Mouse (Mus musculus) hindbrain, postnatal 0 days (tissue): ENCODE measurements around the gene Kat8. TPM values are rescaled to one million over a fixed set of nuclear protein-coding genes. Genes with fewer than 3 reads are reported as not detected.

ENCODE experiments used
- ATAC-seq: fragments of 200-750 bp; cut with Nextera tagmentation; 2 replicates; pipeline ENCODE4 v1.8.0; 2017; ENCODE audit warnings: mild to moderate bottlenecking, moderate TSS enrichment, moderate library complexity
- DNase-seq: peaks from one replicate; pipeline ENCODE4 v3.0.0-alpha.2; 2015; ENCODE audit warnings: low spot score
- H3K27ac ChIP-seq: fragments of 300-500 bp; sonication (generic); 2 replicates; pipeline ENCODE4 v1.5.1; 2014; ENCODE audit warnings: mild to moderate bottlenecking
- H3K27me3 ChIP-seq: fragments of 300-500 bp; sonication (generic); 2 replicates; pipeline ENCODE4 v1.6.1; 2014; ENCODE audit warnings: low read length, mixed read lengths; ENCODE audit not compliant: insufficient read depth
- H3K36me3 ChIP-seq: fragments of 300-500 bp; sonication (generic); 2 replicates; pipeline ENCODE4 v1.6.1; 2014; ENCODE audit warnings: low read length, mixed read lengths; ENCODE audit not compliant: insufficient read depth
- H3K4me1 ChIP-seq: fragments of 300-500 bp; sonication (generic); 2 replicates; pipeline ENCODE4 v1.6.1; 2014; ENCODE audit warnings: antibody characterized with exemption, low read length, mixed read lengths; ENCODE audit not compliant: insufficient read depth
- H3K4me2 ChIP-seq: fragments of 300-500 bp; sonication (generic); 2 replicates; pipeline ENCODE4 v1.6.1; 2014; ENCODE audit warnings: low read depth, mild to moderate bottlenecking, low read length, moderate library complexity, mixed read lengths
- H3K4me3 ChIP-seq: fragments of 300-500 bp; sonication (generic); 2 replicates; pipeline ENCODE4 v1.5.1; 2014; ENCODE audit warnings: low read length
- H3K9ac ChIP-seq: fragments of 300-500 bp; sonication (generic); replicated peaks from 2 replicates; pipeline ENCODE4 v1.6.1; 2014; ENCODE audit warnings: mild to moderate bottlenecking, low read length, moderate library complexity, mixed read lengths
- H3K9me3 ChIP-seq: fragments of 300-500 bp; sonication (generic); 2 replicates; pipeline ENCODE4 v1.6.1; 2016; ENCODE audit warnings: low read length, mixed read lengths
- CTCF ChIP-seq: IDR thresholded peaks from 2 replicates; pipeline ENCODE4 v1.5.1; 2016; ENCODE audit warnings: antibody characterized with exemption, control low read depth, low read depth
- WGBS: fragments of 180-500 bp; shearing (Covaris S2); extraction: QIAGEN DNeasy Blood & Tissue Kit; methylation state at CpG from one replicate; pipeline ENCODE4 v1.1.7; 2014; 5-methylcytosine and 5-hydroxymethylcytosine counted together
- polyA plus RNA-seq: library from polyadenylated mRNA; unstranded; fragments of >200 nt; fragmentation: Nextera tagmentation; extraction: Ambion mirVana; gene quantifications from 2 replicates; pipeline ENCODE4 v1.2.1, GENCODE M21; 2015
- total RNA-seq: library from RNA; depleted of rRNA; stranded (reverse); fragments of >200 nt; gene quantifications from 2 replicates; pipeline ENCODE4 v1.2.3, GENCODE M21; 2014

The Kat8 gene
- total and polyA plus RNA-seq, 2 experiments from 2014 or later: 30.1 to 33.5 TPM

DNA sequence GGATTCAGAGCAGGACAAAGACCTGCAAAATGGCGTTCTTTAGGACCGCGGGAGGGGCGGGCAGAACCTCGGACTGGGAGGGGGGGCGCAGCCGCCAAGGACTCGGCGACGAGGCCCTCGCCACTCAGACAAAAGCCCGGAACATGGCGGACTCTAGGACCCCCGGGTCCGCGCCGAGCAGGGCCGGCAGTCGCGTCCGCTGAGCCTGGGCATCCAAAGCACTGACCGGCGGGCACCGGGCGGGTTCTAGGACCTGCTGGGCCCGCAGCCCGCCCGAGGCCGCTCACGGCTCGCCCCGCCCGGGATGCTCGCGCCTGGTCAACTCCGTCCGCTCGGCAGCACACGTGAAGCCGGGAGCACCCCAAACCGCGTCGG, 36.7 kb upstream of the Kat8 start:
- Histone ChIP-seq H3K4me1 (peaks cover 15% of the 10 kb centered on the region), H3K36me3 (peaks cover 22% of the 10 kb centered on the region), H3K4me2 (peak overlapping the region; percentile 75), H3K27me3 (no peaks in the 10 kb centered on the region), H3K4me3 (peak overlapping the region; percentile 92), H3K9ac (peak overlapping the region; percentile 92), H3K27ac (peak overlapping the region; percentile 99), H3K9me3 (no peaks in the 10 kb centered on the region)
- no peak for TF ChIP-seq CTCF
- under 1% methylated on average over 38 of the region's 43 CpGs for WGBS
- DNase-seq: peak; percentile 99
- ATAC-seq: peak; percentile 97

DNA sequence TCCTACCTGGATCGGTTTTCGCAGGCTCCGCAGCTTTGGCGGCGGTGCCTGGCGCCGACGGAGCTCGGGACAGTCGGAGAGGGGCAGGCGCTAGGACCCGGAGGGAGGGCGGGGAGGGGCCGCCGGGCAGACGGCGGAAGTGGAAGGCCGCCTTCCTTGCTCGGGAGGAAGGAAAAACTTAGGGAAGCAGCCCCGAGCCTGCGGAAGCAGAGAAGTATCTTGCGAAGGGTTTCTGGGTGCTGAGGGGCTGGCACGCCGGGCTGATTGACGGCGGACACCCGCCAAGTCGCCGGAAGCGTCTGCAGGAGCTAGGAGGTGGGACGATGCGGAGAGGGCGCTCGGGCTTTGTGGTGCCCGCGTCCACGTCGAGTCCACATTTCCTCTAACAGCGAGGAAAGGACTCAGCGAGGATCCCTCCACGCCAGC, 36.3 kb upstream of the Kat8 start, which contains the start of gene Zfp646:
Gene Zfp646, plus strand, starts transcription at position 181 of the 426 bp plus-strand sequence.
- under 1% methylated on average over 41 of the region's 41 CpGs for WGBS
- H3K4me2 ChIP-seq: peak within 1 kb of the TSS; percentile 75
- TF ChIP-seq CTCF: no peak
- ATAC-seq (peak; percentile 90), DNase-seq (peak; percentile 92)
- H3K9me3 ChIP-seq: no peaks in the 10 kb centered on the region
- H3K9ac ChIP-seq: peak within 1 kb of the TSS; percentile 92
- H3K4me1 ChIP-seq: peaks cover 15% of the 10 kb centered on the region
- peak within 1 kb of the TSS; percentile 92 for H3K4me3 ChIP-seq
- peaks cover 27% of the 10 kb centered on the region for H3K36me3 ChIP-seq
- H3K27me3 ChIP-seq: no peaks in the 10 kb centered on the region
- peak within 1 kb of the TSS; percentile 99 for H3K27ac ChIP-seq

DNA sequence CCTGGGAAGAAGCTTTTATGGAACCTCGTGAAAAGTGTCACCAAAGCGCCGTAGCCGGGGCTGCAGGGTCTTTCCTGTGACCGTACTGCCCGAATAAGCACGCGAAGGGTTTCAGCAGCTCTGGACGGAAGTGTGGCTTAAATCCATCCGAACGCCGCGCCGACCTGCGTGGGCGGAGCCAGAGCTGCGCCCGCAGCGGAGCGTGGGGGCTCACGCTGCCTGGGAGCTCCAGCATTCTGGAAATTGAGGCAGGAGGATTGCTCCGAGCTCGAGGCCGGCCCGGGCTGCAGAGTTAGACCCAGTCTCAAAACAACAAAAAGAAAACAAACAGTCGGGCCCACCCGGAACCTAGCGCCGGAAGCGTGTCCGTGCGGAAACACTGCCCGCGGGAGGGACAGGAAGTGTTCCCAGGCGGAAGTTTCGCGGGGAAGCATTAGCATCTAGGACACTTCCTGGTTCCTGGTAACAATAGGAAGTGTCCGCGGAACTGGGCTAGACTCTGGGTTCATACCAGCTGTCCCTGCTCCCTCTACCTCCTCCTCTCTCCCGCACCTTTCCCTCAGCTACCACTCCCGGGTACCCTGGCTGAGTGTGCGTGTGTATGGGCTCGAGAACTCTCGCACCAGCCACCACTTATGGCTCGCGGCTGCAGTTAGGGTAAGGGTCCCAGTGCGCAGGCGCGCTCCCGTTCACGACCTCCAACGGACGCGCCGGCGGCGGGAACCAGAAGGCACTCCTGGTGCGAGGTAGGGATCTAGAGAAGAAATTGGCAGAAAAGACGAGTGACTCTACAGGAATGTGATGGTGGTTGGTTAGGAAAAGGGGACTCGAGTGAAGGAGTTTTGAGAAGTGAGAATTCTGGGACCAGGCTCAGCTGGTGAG, 35.6 kb upstream of the Kat8 start, which contains the start of gene Zfp668:
Gene Zfp668, minus strand, starts transcription at position 362 of the 882 bp plus-strand sequence.
- Histone ChIP-seq H3K27me3 (no peaks in the 10 kb centered on the region), H3K9ac (peak within 1 kb of the TSS; percentile 92), H3K27ac (peak within 1 kb of the TSS; percentile 99), H3K36me3 (peaks cover 33% of the 10 kb centered on the region), H3K4me2 (peak within 1 kb of the TSS; percentile 75), H3K4me3 (peak within 1 kb of the TSS; percentile 92), H3K4me1 (peaks cover 15% of the 10 kb centered on the region), H3K9me3 (no peaks in the 10 kb centered on the region)
- DNase-seq (peak; percentile 97), ATAC-seq (peak; percentile 67)
- no peak for TF ChIP-seq CTCF
- WGBS: under 1% methylated on average over 60 of the region's 60 CpGs

DNA sequence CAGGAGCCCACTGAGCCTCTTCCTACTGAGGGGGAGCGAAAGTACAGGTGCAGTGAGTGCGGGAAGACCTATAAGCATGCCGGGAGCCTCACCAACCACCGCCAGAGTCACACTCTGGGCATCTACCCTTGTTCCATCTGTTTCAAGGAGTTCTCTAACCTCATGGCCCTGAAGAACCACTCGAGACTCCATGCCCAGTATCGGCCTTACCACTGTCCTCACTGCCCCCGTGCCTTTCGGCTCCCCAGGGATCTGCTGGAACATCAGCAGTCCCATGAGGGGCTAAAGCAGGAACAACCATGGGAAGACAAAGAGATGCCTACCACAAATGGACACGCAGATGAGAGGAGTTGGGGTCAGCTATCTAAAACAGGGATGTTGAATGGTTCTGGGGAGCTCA, 33.0 kb upstream of the Kat8 start:
- Histone ChIP-seq H3K4me1 (peaks cover 7% of the 10 kb centered on the region; the same call in 1 of the 2 replicates), H3K9ac (no peak overlapping the region), H3K9me3 (no peaks in the 10 kb centered on the region), H3K27me3 (no peaks in the 10 kb centered on the region), H3K4me3 (no peak overlapping the region), H3K27ac (no peak overlapping the region), H3K4me2 (no peak overlapping the region), H3K36me3 (peaks cover 53% of the 10 kb centered on the region)
- 98% methylated on average over 9 of the region's 9 CpGs for WGBS
- no peak for TF ChIP-seq CTCF
- ATAC-seq: no peak
- DNase-seq: no peak

DNA sequence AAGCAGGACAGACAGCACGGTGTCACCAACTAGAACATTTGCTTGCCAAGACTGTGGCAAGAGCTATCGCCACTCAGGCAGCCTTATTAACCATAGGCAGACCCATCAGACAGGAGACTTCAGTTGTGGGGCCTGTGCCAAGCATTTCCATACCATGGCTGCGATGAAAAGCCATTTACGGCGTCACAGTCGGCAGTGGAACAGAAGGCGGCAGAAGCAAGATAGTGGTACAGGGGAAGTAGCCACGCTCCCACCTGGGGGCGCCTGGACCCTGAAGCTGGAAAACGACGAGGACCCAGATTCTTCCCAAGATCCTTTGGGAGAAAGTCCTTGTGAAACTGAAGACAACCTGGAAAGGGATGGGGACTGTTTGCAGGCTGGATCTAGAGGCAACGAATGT, 31.9 kb upstream of the Kat8 start:
- 0 out of 2 replicates have a peak, but pooled peaks cover 3% of the 10 kb centered on the region for H3K4me1 ChIP-seq
- DNase-seq (no peak), ATAC-seq (no peak)
- no peaks in the 10 kb centered on the region for H3K27me3 ChIP-seq
- no peak overlapping the region for H3K4me2 ChIP-seq
- no peak overlapping the region for H3K9ac ChIP-seq
- H3K27ac ChIP-seq: no peak overlapping the region
- no peak overlapping the region for H3K4me3 ChIP-seq
- TF ChIP-seq CTCF: no peak
- 90% methylated on average over 12 of the region's 12 CpGs for WGBS
- H3K9me3 ChIP-seq: no peaks in the 10 kb centered on the region
- H3K36me3 ChIP-seq: peaks cover 60% of the 10 kb centered on the region

DNA sequence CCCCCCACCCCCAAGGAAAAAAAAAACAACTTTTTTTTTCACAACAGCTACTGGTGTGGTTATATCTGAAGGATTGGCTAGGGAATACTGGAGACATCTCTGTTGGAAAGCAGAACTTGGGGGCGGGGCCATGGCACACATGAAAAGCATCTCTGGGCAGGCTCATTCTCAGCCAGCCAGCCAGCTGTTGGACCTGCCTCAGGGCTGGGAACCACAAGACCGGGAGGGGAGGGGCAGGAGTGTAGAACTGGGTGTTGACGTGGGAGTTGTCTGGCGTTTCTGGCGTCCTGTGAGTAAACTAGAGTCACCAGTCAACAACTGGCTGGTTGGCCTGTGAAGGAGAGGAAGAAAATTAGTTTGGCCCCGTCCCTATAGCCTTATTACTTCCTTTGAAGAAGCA, 26.4 kb upstream of the Kat8 start:
- Histone ChIP-seq H3K27me3 (no peaks in the 10 kb centered on the region), H3K36me3 (peaks cover 53% of the 10 kb centered on the region), H3K9me3 (no peaks in the 10 kb centered on the region), H3K4me1 (no peaks in the 10 kb centered on the region), H3K4me2 (no peak overlapping the region), H3K9ac (no peak overlapping the region), H3K27ac (no peak overlapping the region), H3K4me3 (no peak overlapping the region)
- ATAC-seq (no peak), DNase-seq (no peak)
- TF ChIP-seq CTCF: no peak
- WGBS: 65% methylated on average over 6 of the region's 6 CpGs

DNA sequence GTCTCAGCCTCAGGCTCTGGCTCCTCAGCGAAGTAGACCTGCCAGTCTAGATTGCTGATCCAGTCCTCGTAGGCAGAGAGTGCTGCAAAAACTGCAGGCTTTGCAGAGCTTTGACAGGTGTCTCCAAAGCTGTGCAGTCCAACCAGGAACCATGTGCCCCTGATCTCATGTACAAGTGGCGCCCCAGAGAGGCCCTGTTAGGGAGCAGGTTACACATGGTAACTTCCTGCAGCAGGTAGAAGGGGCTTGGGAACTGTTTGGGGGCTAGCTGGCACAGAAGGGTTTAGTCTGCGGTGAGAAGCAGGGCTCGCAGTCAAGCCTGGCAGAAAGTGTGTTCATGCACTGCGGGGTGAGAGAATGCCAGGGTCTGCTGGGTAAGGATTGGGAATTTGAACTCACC, 25.8 kb upstream of the Kat8 start:
- no peak for TF ChIP-seq CTCF
- Histone ChIP-seq H3K9me3 (no peaks in the 10 kb centered on the region), H3K27ac (no peak overlapping the region), H3K9ac (no peak overlapping the region), H3K4me3 (no peak overlapping the region), H3K4me1 (no peaks in the 10 kb centered on the region), H3K36me3 (peaks cover 47% of the 10 kb centered on the region), H3K27me3 (no peaks in the 10 kb centered on the region), H3K4me2 (no peak overlapping the region)
- WGBS: 94% methylated on average over 6 of the region's 6 CpGs
- ATAC-seq: no peak
- DNase-seq: no peak
